Mouse (Mus musculus): ENCODE measurements around the gene Hist1h2ap. TPM values are rescaled to one million over a fixed set of nuclear protein-coding genes. Genes with fewer than 3 reads are reported as not detected.

Gene Hist1h2ap
- polyA plus RNA-seq, 1 experiment from 2014 or later: 855 TPM

Small RNAs within 50 kb of the gene (microRNA-seq; reads per million reads assigned to microRNA genes)
- gene Gm19658: not detected
- gene Gm44346: not detected
- gene Gm44466: not detected

Other genes with a start within 250 kb of the Hist1h2ap start
- gene Olfr1362, start 219.5 kb downstream of the Hist1h2ap start, polyA plus RNA-seq (2014; fragmentation: Nextera tagmentation; extraction: Ambion mirVana): not detected in 2 replicates
- not detected in 2 replicates for gene Olfr11, start 191.0 kb downstream of the Hist1h2ap start, polyA plus RNA-seq (2014; fragmentation: Nextera tagmentation; extraction: Ambion mirVana)
- gene Olfr1361, start 170.1 kb downstream of the Hist1h2ap start, polyA plus RNA-seq (2014; fragmentation: Nextera tagmentation; extraction: Ambion mirVana): not detected in 2 replicates
- not detected in 2 replicates for gene Olfr1360, start 156.1 kb downstream of the Hist1h2ap start, polyA plus RNA-seq (2014; fragmentation: Nextera tagmentation; extraction: Ambion mirVana)
- not detected in 2 replicates for gene Olfr1359, start 135.4 kb downstream of the Hist1h2ap start, polyA plus RNA-seq (2014; fragmentation: Nextera tagmentation; extraction: Ambion mirVana)
- gene Hist1h2bl, start 117.4 kb downstream of the Hist1h2ap start, polyA plus RNA-seq (2014; fragmentation: Nextera tagmentation; extraction: Ambion mirVana): 1.2 TPM in 1 of 2 replicates, not detected in the other
- 13.6 and 22.1 TPM in 2 replicates for gene Hist1h2ai, start 117.1 kb downstream of the Hist1h2ap start, polyA plus RNA-seq (2014; fragmentation: Nextera tagmentation; extraction: Ambion mirVana)
- 2.9 and 6.0 TPM in 2 replicates for gene Hist1h3h, start 115.8 kb downstream of the Hist1h2ap start, polyA plus RNA-seq (2014; fragmentation: Nextera tagmentation; extraction: Ambion mirVana)
- 1.1 and 1.4 TPM in 2 replicates for gene Hist1h2bm, start 111.5 kb downstream of the Hist1h2ap start, polyA plus RNA-seq (2014; fragmentation: Nextera tagmentation; extraction: Ambion mirVana)
- gene Hist1h4j, start 98.4 kb downstream of the Hist1h2ap start, polyA plus RNA-seq (2014; fragmentation: Nextera tagmentation; extraction: Ambion mirVana): 0.66 TPM in 2 replicates
- gene Hist1h4k, start 83.0 kb downstream of the Hist1h2ap start, polyA plus RNA-seq (2014; fragmentation: Nextera tagmentation; extraction: Ambion mirVana): 2.3 TPM in 1 of 2 replicates, not detected in the other
- 2.4 and 4.4 TPM in 2 replicates for gene Hist1h2ak, start 79.7 kb downstream of the Hist1h2ap start, polyA plus RNA-seq (2014; fragmentation: Nextera tagmentation; extraction: Ambion mirVana)
- gene Hist1h2bn, start 79.4 kb downstream of the Hist1h2ap start, polyA plus RNA-seq (2014; fragmentation: Nextera tagmentation; extraction: Ambion mirVana): 1.0 and 1.6 TPM in 2 replicates
- 1.8 and 4.0 TPM in 2 replicates for gene Hist1h1b, start 52.9 kb downstream of the Hist1h2ap start, polyA plus RNA-seq (2014; fragmentation: Nextera tagmentation; extraction: Ambion mirVana)
- gene Hist1h3i, start 50.1 kb downstream of the Hist1h2ap start, polyA plus RNA-seq (2014; fragmentation: Nextera tagmentation; extraction: Ambion mirVana): 49.4 and 58.4 TPM in 2 replicates
- 3.1 TPM in 1 of 2 replicates, not detected in the other for gene Hist1h2an, start 46.3 kb downstream of the Hist1h2ap start, polyA plus RNA-seq (2014; fragmentation: Nextera tagmentation; extraction: Ambion mirVana)
- gene Hist1h2bp, start 46.0 kb downstream of the Hist1h2ap start, polyA plus RNA-seq (2014; fragmentation: Nextera tagmentation; extraction: Ambion mirVana): not detected in 2 replicates
- gene Hist1h2bq, start 23.3 kb downstream of the Hist1h2ap start, polyA plus RNA-seq (2014; fragmentation: Nextera tagmentation; extraction: Ambion mirVana): 4.2 and 4.5 TPM in 2 replicates
- gene Hist1h2ao, start 23.0 kb downstream of the Hist1h2ap start, polyA plus RNA-seq (2014; fragmentation: Nextera tagmentation; extraction: Ambion mirVana): not detected in 2 replicates
- not detected in 2 replicates for gene Hist1h4m, start 21.8 kb downstream of the Hist1h2ap start, polyA plus RNA-seq (2014; fragmentation: Nextera tagmentation; extraction: Ambion mirVana)
- 5.7 and 9.6 TPM in 2 replicates for gene Hist1h4n, start 1.3 kb downstream of the Hist1h2ap start, polyA plus RNA-seq (2014; fragmentation: Nextera tagmentation; extraction: Ambion mirVana)
- 4.0 and 4.1 TPM in 2 replicates for gene Hist1h2br, start 236 bp upstream of the Hist1h2ap start, polyA plus RNA-seq (2014; fragmentation: Nextera tagmentation; extraction: Ambion mirVana)
- gene Zfp184, start 111.6 kb upstream of the Hist1h2ap start, polyA plus RNA-seq (2014; fragmentation: Nextera tagmentation; extraction: Ambion mirVana): 16.8 and 18.2 TPM in 2 replicates
- gene Pom121l2, start 147.7 kb upstream of the Hist1h2ap start, polyA plus RNA-seq (2014; fragmentation: Nextera tagmentation; extraction: Ambion mirVana): not detected in 2 replicates
- not detected in 2 replicates for gene Prss16, start 176.2 kb upstream of the Hist1h2ap start, polyA plus RNA-seq (2014; fragmentation: Nextera tagmentation; extraction: Ambion mirVana)
- gene Hist1h2ah, start 202.1 kb upstream of the Hist1h2ap start, polyA plus RNA-seq (2014; fragmentation: Nextera tagmentation; extraction: Ambion mirVana): not detected in 2 replicates
- gene Hist1h2bk, start 202.4 kb upstream of the Hist1h2ap start, polyA plus RNA-seq (2014; fragmentation: Nextera tagmentation; extraction: Ambion mirVana): 0.86 and 1.1 TPM in 2 replicates
- 6.6 and 6.8 TPM in 2 replicates for gene Hist1h4i, start 207.9 kb upstream of the Hist1h2ap start, polyA plus RNA-seq (2014; fragmentation: Nextera tagmentation; extraction: Ambion mirVana)
- 9.4 and 11.7 TPM in 2 replicates for gene Hist1h2ag, start 209.4 kb upstream of the Hist1h2ap start, polyA plus RNA-seq (2014; fragmentation: Nextera tagmentation; extraction: Ambion mirVana)
- 4.1 and 7.9 TPM in 2 replicates for gene Hist1h2bj, start 209.7 kb upstream of the Hist1h2ap start, polyA plus RNA-seq (2014; fragmentation: Nextera tagmentation; extraction: Ambion mirVana)

Data from midbrain, embryonic 14.5 days (tissue).